Mouse (Mus musculus) forebrain, embryonic 11.5 days (tissue): ENCODE measurements around the gene Elf1. TPM values are rescaled to one million over a fixed set of nuclear protein-coding genes. Genes with fewer than 3 reads are reported as not detected.

Experiments
- ATAC-seq: fragments of 200-750 bp; cut with Nextera tagmentation; replicated peaks from 2 replicates; pipeline ENCODE4 v1.8.0; 2017; ENCODE audit warnings: moderate TSS enrichment; ENCODE audit not compliant: low FRiP score
- DNase-seq: peaks from one replicate; pipeline ENCODE4 v3.0.0-alpha.2; 2017; ENCODE audit warnings: low spot score
- H3K27ac ChIP-seq: fragments of 300-500 bp; sonication (generic); 2 replicates; pipeline ENCODE4 v1.5.1; 2014; ENCODE audit warnings: low read depth, low read length
- H3K27me3 ChIP-seq: fragments of 300-500 bp; sonication (generic); 2 replicates; pipeline ENCODE4 v1.6.1; 2014; ENCODE audit warnings: mild to moderate bottlenecking, low read length, mixed read lengths; ENCODE audit not compliant: control insufficient read depth, insufficient read depth
- H3K36me3 ChIP-seq: fragments of 300-500 bp; sonication (generic); 2 replicates; pipeline ENCODE4 v1.6.1; 2014; ENCODE audit warnings: mild to moderate bottlenecking, low read length, moderate library complexity, mixed read lengths; ENCODE audit not compliant: control insufficient read depth, insufficient read depth
- H3K4me1 ChIP-seq: fragments of 300-500 bp; sonication (generic); replicated peaks from 2 replicates; pipeline ENCODE4 v1.6.1; 2014; ENCODE audit warnings: low read length, mixed read lengths; ENCODE audit not compliant: control insufficient read depth, insufficient read depth
- H3K4me2 ChIP-seq: fragments of 300-500 bp; sonication (generic); 2 replicates; pipeline ENCODE4 v1.6.1; 2014; ENCODE audit warnings: low read depth, mild to moderate bottlenecking, low read length, moderate library complexity, mixed read lengths; ENCODE audit not compliant: severe bottlenecking
- H3K4me3 ChIP-seq: fragments of 300-500 bp; sonication (generic); 2 replicates; pipeline ENCODE4 v1.5.1; 2014; ENCODE audit warnings: low read depth, low read length
- H3K9ac ChIP-seq: fragments of 300-500 bp; sonication (generic); 2 replicates; pipeline ENCODE4 v1.6.1; 2014; ENCODE audit warnings: low read length
- H3K9me3 ChIP-seq: fragments of 300-500 bp; sonication (generic); 2 replicates; pipeline ENCODE4 v1.6.1; 2016; ENCODE audit warnings: low read length, mixed read lengths; ENCODE audit not compliant: control insufficient read depth
- WGBS: fragments of 180-500 bp; shearing (Covaris S2); extraction: QIAGEN DNeasy Blood & Tissue Kit; methylation state at CpG from one replicate; pipeline ENCODE4 v1.1.7; 2014; 5-methylcytosine and 5-hydroxymethylcytosine counted together
- polyA plus RNA-seq: library from polyadenylated mRNA; unstranded; fragments of >200 nt; fragmentation: Nextera tagmentation; extraction: Ambion mirVana; gene quantifications from 2 replicates; pipeline ENCODE4 v1.2.1, GENCODE M21; 2014

Elf1 gene
- polyA plus RNA-seq, 1 experiment from 2014 or later, result 7.6 TPM

DNA sequence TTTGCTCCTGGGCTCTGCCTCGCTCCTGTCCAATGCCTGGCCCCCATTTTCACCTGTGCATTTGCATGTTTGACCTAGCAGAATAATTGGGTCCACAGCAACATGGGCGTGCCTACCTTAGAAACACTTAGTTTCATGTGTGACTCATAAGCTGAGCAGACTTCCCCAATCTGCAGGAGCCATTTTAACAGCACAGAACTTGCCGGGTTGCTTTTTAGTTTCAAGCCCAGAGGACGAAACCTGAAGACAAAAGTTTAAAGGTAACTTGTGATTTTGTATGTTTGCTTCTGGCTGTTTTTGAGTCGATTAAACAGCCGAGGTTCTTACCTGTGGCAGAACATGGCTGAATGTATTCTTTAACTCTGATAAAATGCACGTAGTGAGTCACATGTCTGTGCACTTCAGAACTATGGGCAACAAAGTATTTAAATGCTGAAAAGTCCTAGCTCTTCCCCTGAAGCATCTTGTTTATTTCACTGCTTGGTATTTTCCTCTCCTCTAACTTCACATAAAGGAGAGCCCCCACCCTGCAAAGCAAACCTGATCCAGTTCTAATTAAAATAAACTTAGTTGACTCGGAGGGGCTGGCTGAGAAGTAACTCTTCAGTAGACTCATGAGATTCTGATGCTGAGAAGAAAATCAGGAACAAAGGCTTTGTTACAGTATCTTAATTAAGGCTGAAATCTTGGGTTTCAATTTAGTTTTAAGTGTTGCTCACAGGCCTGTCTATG, 34.7 kb downstream of the Elf1 start:
- no peak for DNase-seq
- Histone ChIP-seq H3K9ac (no peak overlapping the region), H3K4me1 (no peaks in the 10 kb centered on the region; the same call in 1 of the 2 replicates), H3K27me3 (no peaks in the 10 kb centered on the region), H3K27ac (no peak overlapping the region), H3K9me3 (no peaks in the 10 kb centered on the region), H3K4me3 (no peak overlapping the region), H3K4me2 (no peak overlapping the region), H3K36me3 (no peaks in the 10 kb centered on the region)
- WGBS, result 86% methylated on average over 8 of the region's 8 CpGs
- no peak for ATAC-seq

- ATAC-seq, result no peak
- no peak for DNase-seq
Observed at GRCm38 (mm10) chr14:79516243-79516610, 35.2 kb downstream of the Elf1 start.

GRCm38 (mm10) chr14:79516751-79517150, 35.8 kb downstream of the Elf1 start:
- Histone ChIP-seq H3K9me3 (no peaks in the 10 kb centered on the region), H3K36me3 (no peaks in the 10 kb centered on the region), H3K4me1 (no peaks in the 10 kb centered on the region; the same call in 1 of the 2 replicates), H3K9ac (no peak overlapping the region), H3K27ac (no peak overlapping the region), H3K27me3 (no peaks in the 10 kb centered on the region), H3K4me2 (no peak overlapping the region), H3K4me3 (no peak overlapping the region)
- no peak for DNase-seq
- no peak for ATAC-seq
- WGBS, result 83% methylated on average over 2 of the region's 2 CpGs

More at GRCm38 (mm10) chr14:79516243-79516610, 35.2 kb downstream of the Elf1 start:
- Histone ChIP-seq H3K4me2 (no peak overlapping the region), H3K36me3 (no peaks in the 10 kb centered on the region), H3K9me3 (no peaks in the 10 kb centered on the region), H3K4me1 (no peaks in the 10 kb centered on the region; the same call in 1 of the 2 replicates), H3K9ac (no peak overlapping the region), H3K27me3 (no peaks in the 10 kb centered on the region), H3K4me3 (no peak overlapping the region), H3K27ac (no peak overlapping the region)
- WGBS, result 87% methylated on average over 5 of the region's 5 CpGs

GRCm38 (mm10) chr14:79517185-79517740, 36.3 kb downstream of the Elf1 start:
- Histone ChIP-seq H3K4me2 (no peak overlapping the region), H3K36me3 (no peaks in the 10 kb centered on the region), H3K4me1 (no peaks in the 10 kb centered on the region; the same call in 1 of the 2 replicates), H3K27me3 (no peaks in the 10 kb centered on the region), H3K27ac (no peak overlapping the region), H3K9ac (no peak overlapping the region), H3K9me3 (no peaks in the 10 kb centered on the region), H3K4me3 (no peak overlapping the region)
- DNase-seq, result no peak
- no peak for ATAC-seq
- 92% methylated on average over 8 of the region's 8 CpGs for WGBS

DNA sequence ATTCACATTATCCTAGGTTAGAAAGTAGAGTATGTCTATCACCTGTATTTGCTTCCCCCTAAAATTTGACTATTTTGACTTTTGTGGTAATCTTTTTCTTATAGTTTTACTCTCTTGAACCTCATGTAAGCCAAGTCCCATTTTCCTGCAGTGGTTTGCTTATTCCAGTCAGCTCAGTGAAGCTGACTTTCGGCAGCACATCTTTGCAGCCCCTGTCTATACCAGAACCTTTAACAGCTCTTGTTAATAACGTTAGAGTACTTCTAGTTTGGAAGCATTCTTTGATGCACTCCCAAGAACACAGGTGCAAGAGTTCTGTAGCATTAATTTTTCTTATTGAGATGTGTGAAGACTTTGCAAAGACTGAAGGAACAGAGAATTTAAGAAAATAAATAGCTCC, 37.1 kb downstream of the Elf1 start:
- Histone ChIP-seq H3K9me3 (no peaks in the 10 kb centered on the region), H3K27ac (no peak overlapping the region), H3K36me3 (no peaks in the 10 kb centered on the region), H3K27me3 (no peaks in the 10 kb centered on the region), H3K4me2 (no peak overlapping the region), H3K4me3 (no peak overlapping the region), H3K4me1 (no peaks in the 10 kb centered on the region; the same call in 1 of the 2 replicates), H3K9ac (no peak overlapping the region)
- DNase-seq, result no peak
- no peak for ATAC-seq
- WGBS, result 73% methylated on average over 2 of the region's 2 CpGs

DNA sequence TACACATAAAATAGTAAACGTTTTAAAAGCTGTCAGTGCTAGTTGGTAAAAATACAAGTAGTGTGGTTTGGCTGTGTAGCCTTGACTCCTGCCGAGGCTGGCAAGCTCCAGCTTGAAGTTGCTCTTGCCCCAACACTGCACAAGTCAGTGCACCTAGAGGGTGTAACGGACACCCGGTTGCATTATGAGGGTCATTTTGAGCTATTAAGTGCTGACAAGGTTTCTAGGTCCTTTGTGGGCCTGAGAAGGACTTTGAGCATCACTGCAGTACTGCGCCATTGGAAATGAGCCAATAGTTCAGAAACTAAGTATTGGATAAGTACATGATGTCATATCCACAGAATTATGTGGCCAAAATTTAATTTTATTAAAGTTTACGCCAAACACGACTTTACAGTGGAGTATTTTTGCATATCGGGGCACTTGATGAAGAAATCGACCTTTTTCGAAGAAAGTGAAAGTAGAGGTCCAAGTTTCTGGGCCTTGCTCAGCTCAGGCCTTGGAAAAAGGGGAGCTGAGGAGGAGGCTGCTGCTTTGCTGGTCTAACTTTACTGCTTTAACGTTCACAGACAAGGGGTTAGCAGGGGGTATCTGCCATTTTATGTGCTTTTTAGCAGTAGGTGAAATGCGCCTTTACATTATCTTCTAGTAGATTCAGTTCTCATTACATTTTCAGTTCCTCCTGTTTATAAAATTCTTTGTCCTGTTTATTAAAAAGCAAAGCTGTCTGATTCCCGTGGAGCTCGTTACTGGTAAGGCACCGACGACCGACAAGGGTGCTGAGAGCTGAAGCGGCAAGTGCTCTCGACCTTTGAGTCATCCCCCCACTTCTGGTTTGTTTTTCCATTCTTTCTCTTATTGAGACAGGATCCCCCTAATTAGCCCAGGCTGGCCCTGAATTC, 38.0 kb downstream of the Elf1 start:
- no peak overlapping the region for H3K27ac ChIP-seq
- no peak for DNase-seq
- no peak for ATAC-seq
- no peaks in the 10 kb centered on the region for H3K9me3 ChIP-seq
- no peak overlapping the region for H3K9ac ChIP-seq
- H3K4me3 ChIP-seq, result no peak overlapping the region
- no peaks in the 10 kb centered on the region; the same call in 1 of the 2 replicates for H3K4me1 ChIP-seq
- no peaks in the 10 kb centered on the region for H3K36me3 ChIP-seq
- H3K27me3 ChIP-seq, result no peaks in the 10 kb centered on the region
- WGBS, result 61% methylated on average over 19 of the region's 19 CpGs
- no peak overlapping the region for H3K4me2 ChIP-seq

- no peak overlapping the region for H3K9ac ChIP-seq
- ATAC-seq (no peak), DNase-seq (no peak)
- no peaks in the 10 kb centered on the region for H3K9me3 ChIP-seq
- no peaks in the 10 kb centered on the region; the same call in 1 of the 2 replicates for H3K4me1 ChIP-seq
- no peak overlapping the region for H3K4me2 ChIP-seq
- H3K36me3 ChIP-seq, result no peaks in the 10 kb centered on the region
- 24% methylated on average over 1 of the region's 1 CpGs for WGBS
- no peaks in the 10 kb centered on the region for H3K27me3 ChIP-seq
- no peak overlapping the region for H3K4me3 ChIP-seq
- H3K27ac ChIP-seq, result no peak overlapping the region
Observed at GRCm38 (mm10) chr14:79519663-79519975, 38.6 kb downstream of the Elf1 start.

DNA sequence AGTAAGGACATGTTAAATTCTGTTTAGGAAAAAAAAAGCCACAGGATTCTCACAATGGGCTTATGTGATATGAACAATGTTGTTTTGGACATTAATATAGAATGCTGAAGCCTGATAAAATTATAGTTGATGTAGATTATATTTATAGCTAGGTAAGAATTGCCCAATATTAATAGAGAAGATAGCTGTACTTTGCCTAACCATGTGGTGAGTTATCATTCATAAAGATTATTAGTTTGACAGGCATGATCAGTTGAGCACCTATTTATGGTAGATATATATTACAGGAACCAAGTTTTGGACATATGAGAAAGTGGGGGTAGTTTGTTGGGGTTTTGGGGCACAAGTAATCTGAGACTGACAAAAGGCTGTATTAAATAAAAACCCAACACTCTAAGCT, 39.6 kb downstream of the Elf1 start:
- H3K27ac ChIP-seq, result no peak overlapping the region
- ATAC-seq, result no peak
- no peaks in the 10 kb centered on the region; the same call in 1 of the 2 replicates for H3K4me1 ChIP-seq

More for the DNA sequence above, 39.6 kb downstream of the Elf1 start:
- Histone ChIP-seq H3K36me3 (no peaks in the 10 kb centered on the region), H3K4me2 (no peak overlapping the region), H3K9ac (no peak overlapping the region), H3K27me3 (no peaks in the 10 kb centered on the region), H3K9me3 (no peaks in the 10 kb centered on the region), H3K4me3 (no peak overlapping the region)
- DNase-seq, result no peak
